Mouse (Mus musculus): ENCODE results near the gene Syne2. TPM values are rescaled to one million over a fixed set of nuclear protein-coding genes. Genes with fewer than 3 reads are reported as not detected.

Gene Syne2
- total and polyA plus RNA-seq, 3 experiments = 3.9 to 7.5 (median 4.9) TPM

DNA sequence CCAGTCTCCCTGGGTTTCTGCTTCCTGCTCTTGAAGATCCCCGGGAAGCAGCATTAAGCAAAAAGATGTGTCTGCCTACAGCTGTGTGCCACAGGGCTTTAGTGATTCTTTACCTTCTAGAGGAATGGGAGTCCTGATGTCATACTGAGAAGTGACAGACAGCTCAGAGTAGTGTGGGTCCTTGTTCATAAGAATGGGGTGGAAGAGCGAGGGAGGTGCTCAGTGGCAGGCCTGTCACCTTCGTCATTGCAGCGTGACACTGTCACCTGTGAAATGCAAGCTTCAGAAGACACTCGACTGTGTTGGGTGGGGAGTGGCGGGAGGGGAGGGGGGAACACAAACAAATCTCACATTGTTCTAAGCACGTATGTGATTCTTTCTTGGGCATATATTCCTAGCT is 23.2 kb downstream of the Syne2 start:
- DNase-seq (ENCODE audit: extremely low read depth) = no peak
- Histone ChIP-seq H3K9ac (ENCODE audit: insufficient read depth, low read depth) (no peak overlapping the region), H3K36me3 (replicated peaks in 1 of 2; ENCODE audit: control insufficient read depth in 1 of 2, insufficient read depth in 1 of 2, low read length in 1 of 2) (no peaks in the 10 kb centered on the region), H3K4me2 (ENCODE audit: insufficient read depth, low read depth, poor library complexity, severe bottlenecking) (no peak overlapping the region), H3K27ac (ENCODE audit: insufficient read depth, low read depth) (no peak overlapping the region), H3K79me2 (replicated peaks; ENCODE audit: control insufficient read depth, extremely low read depth, insufficient read depth, poor library complexity, severe bottlenecking) (no peaks in the 10 kb centered on the region), H3K9me3 (replicated peaks; ENCODE audit: low read length) (no peaks in the 10 kb centered on the region), H3K27me3 (replicated peaks) (no peaks in the 10 kb centered on the region), H3K4me3 (replicated peaks in 1 of 3; ENCODE audit: low read depth in 2 of 3, low read length in 2 of 3, poor library complexity in 1 of 3) (no peak overlapping the region), H3K4me1 (ENCODE audit: control insufficient read depth in 1 of 2, insufficient read depth in 2 of 2) (no peaks in the 10 kb centered on the region)
- in situ Hi-C loops (cut with MboI; ENCODE audit: low pct_ligation_motif_present, low pct_unique_long_range_greater_than_20kb, low sequenced_read_pairs) (no loop called here), dilution Hi-C loops (cut with MboI; ENCODE audit: extremely low pct_ligation_motif_present, extremely low pct_unique_long_range_greater_than_20kb, low sequenced_read_pairs) (no loop called here)
- no peak for TF ChIP-seq PAX5 (IDR thresholded peaks at IDR 0.05; ENCODE audit: low read length)
- TF ChIP-seq ZMIZ1 (IDR thresholded peaks at IDR 0.05; ENCODE audit: low read depth, low read length) = no peak
- no peak for TF ChIP-seq MAFK (IDR thresholded peaks at IDR 0.05; ENCODE audit: insufficient replicate concordance, low read length)
- no peak for TF ChIP-seq USF1 (IDR thresholded peaks at IDR 0.05; ENCODE audit: low read depth, low read length)
- no peak for TF ChIP-seq E2F4 (IDR thresholded peaks at IDR 0.05; ENCODE audit: insufficient replicate concordance, low read depth, low read length)
- TF ChIP-seq HCFC1 (IDR thresholded peaks at IDR 0.05; ENCODE audit: low read depth, low read length) = no peak
- no peak for TF ChIP-seq JUND (conservative IDR thresholded peaks at IDR 0.05; ENCODE audit: low read depth, low read length)
- TF ChIP-seq RAD21 (IDR thresholded peaks at IDR 0.05; ENCODE audit: low read depth, low read length) = no peak
- TF ChIP-seq ZNF384 (IDR thresholded peaks at IDR 0.05; ENCODE audit: low read depth, low read length) = no peak
- no peak for TF ChIP-seq ZC3H11A (IDR thresholded peaks at IDR 0.05; ENCODE audit: low read depth, low read length)
- TF ChIP-seq MEF2A (IDR thresholded peaks at IDR 0.05; ENCODE audit: borderline replicate concordance, low read depth, low read length) = no peak

DNA sequence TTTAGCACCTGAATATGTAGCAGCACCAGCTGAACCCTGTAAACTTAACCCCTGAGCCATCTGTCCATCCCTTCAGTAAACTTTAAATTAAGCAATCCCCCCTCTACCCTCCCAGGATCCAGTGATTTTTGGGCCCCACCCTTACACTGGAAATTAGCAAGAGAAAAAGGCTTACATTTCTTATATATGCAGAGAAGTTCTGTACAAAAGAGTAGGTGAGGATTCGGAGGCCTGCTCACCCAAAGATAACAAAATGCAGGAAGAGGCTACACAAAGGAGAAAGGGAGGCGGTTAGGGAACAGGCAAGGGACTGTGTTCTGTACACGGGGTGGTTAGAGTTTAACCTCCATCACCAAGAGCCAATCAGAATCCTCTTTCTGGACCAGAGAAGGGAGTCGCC is 26.4 kb downstream of the Syne2 start:
- DNase-seq (ENCODE audit: extremely low read depth) = no peak
- dilution Hi-C loops (cut with MboI; ENCODE audit: extremely low pct_ligation_motif_present, extremely low pct_unique_long_range_greater_than_20kb, low sequenced_read_pairs) = no loop called here

More for the DNA sequence above, 26.4 kb downstream of the Syne2 start:
- no peaks in the 10 kb centered on the region for H3K79me2 ChIP-seq (replicated peaks; ENCODE audit: control insufficient read depth, extremely low read depth, insufficient read depth, poor library complexity, severe bottlenecking)
- no peaks in the 10 kb centered on the region for H3K27me3 ChIP-seq (replicated peaks)
- no peak overlapping the region for H3K27ac ChIP-seq (ENCODE audit: insufficient read depth, low read depth)
- in situ Hi-C loops (cut with MboI; ENCODE audit: low pct_ligation_motif_present, low pct_unique_long_range_greater_than_20kb, low sequenced_read_pairs) = no loop called here
- no peak overlapping the region for H3K4me3 ChIP-seq (replicated peaks in 1 of 3; ENCODE audit: low read depth in 2 of 3, low read length in 2 of 3, poor library complexity in 1 of 3)
- TF ChIP-seq CTCF (conservative IDR thresholded peaks at IDR 0.05 in 1 of 2, IDR thresholded peaks at IDR 0.05 in 1 of 2; ENCODE audit: low read depth in 2 of 2, low read length in 2 of 2) (no peak), JUND (conservative IDR thresholded peaks at IDR 0.05; ENCODE audit: low read depth, low read length) (no peak), SIN3A (IDR thresholded peaks at IDR 0.05; ENCODE audit: low read length) (no peak), GABPA (IDR thresholded peaks at IDR 0.05; ENCODE audit: insufficient replicate concordance, low read depth, low read length) (no peak), TCF12 (IDR thresholded peaks at IDR 0.05; ENCODE audit: low read depth, low read length) (no peak), MEF2A (IDR thresholded peaks at IDR 0.05; ENCODE audit: borderline replicate concordance, low read depth, low read length) (no peak), POLR2A (IDR thresholded peaks at IDR 0.05; ENCODE audit: low read depth, low read length) (no peak), RAD21 (IDR thresholded peaks at IDR 0.05; ENCODE audit: low read depth, low read length) (no peak), USF1 (IDR thresholded peaks at IDR 0.05; ENCODE audit: low read depth, low read length) (no peak), NELFE (IDR thresholded peaks at IDR 0.05; ENCODE audit: low read depth, low read length) (no peak), MYC (IDR thresholded peaks at IDR 0.05; ENCODE audit: low read depth, low read length) (no peak), IRF4 (IDR thresholded peaks at IDR 0.05; ENCODE audit: low read depth, low read length) (no peak), ZC3H11A (IDR thresholded peaks at IDR 0.05; ENCODE audit: low read depth, low read length) (no peak), ZMIZ1 (IDR thresholded peaks at IDR 0.05; ENCODE audit: low read depth, low read length) (no peak), CHD1 (IDR thresholded peaks at IDR 0.05; ENCODE audit: low read depth, low read length) (no peak), PAX5 (IDR thresholded peaks at IDR 0.05; ENCODE audit: low read length) (no peak)
- no peak overlapping the region for H3K4me2 ChIP-seq (ENCODE audit: insufficient read depth, low read depth, poor library complexity, severe bottlenecking)
- no peaks in the 10 kb centered on the region for H3K36me3 ChIP-seq (replicated peaks in 1 of 2; ENCODE audit: control insufficient read depth in 1 of 2, insufficient read depth in 1 of 2, low read length in 1 of 2)
- no peaks in the 10 kb centered on the region for H3K9me3 ChIP-seq (replicated peaks; ENCODE audit: low read length)
- H3K9ac ChIP-seq (ENCODE audit: insufficient read depth, low read depth) = no peak overlapping the region
- no peaks in the 10 kb centered on the region for H3K4me1 ChIP-seq (ENCODE audit: control insufficient read depth in 1 of 2, insufficient read depth in 2 of 2)

Data from CH12.LX (cell line).